Mouse (Mus musculus) adrenal gland, adult 8-10 months (tissue): ENCODE measurements at regions not wholly inside any gene's neighbourhood (a gene's known extent, or its start where the extent isn't known, plus 50 kb on each side); places are given as distances from the start of the nearest gene placed in this dataset.

ENCODE experiments used
- DNase-seq: peaks from one replicate; pipeline ENCODE4 v3.0.0; 2022

DNA sequence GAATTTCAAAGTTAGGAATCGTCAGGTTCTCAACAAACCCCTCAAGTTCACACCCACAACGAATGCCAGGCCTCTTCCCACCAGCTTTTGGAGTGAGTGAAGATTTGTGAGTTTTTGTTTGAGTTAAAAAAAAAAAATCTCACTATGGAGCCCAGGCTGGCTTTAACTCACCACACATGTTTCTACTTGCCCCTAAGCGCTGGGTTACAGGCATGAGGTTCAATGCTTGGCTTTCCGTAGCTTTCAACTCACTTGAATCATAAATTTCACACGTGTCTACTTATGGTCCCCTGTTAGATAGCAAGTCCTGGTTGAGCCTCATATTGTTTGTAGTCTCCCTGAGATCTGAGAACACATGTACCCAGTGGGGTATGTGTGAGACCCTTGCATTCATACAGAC, 122.8 kb upstream of the Efna5 start:
- no peak for DNase-seq

DNA sequence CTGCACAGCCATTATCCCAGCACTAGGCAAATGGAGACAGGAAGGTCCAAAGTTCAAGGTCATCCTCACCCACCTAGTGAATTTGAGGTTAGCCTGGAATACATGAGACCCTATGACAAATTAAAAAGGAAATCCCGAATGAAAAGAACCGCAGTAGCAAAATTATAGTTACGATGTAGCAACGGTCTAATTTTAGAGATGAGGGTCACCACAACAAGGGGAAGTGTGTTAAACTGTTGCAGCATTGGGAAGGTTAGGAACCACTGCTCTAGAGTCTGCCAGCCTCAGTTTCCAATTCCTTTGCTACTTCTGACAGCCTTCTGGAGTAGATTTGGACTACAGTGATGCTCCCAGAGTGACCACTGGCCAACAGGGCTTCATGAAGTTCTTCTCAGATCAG, 121.6 kb upstream of the Efna5 start:
- DNase-seq = no peak

DNA sequence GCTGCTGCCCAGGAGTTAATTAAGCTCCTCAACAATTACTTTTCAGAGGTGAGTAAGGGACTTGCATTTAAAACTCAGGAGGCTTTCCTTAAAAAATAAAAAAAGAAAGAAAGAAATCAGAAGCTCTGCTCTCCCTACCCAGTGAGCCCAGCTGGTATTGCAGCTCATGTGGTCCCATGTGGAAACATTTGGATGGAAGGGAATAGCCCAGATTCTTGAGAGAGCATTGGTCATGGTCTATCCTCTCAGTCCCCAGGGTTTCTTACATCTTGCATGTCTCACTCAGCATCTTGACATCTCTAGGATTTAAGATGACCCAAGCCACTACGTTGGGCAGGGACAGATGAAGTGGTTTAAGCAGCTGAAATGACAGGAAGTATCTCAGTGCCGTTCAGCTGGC, 120.8 kb upstream of the Efna5 start:
- no peak for DNase-seq

DNA sequence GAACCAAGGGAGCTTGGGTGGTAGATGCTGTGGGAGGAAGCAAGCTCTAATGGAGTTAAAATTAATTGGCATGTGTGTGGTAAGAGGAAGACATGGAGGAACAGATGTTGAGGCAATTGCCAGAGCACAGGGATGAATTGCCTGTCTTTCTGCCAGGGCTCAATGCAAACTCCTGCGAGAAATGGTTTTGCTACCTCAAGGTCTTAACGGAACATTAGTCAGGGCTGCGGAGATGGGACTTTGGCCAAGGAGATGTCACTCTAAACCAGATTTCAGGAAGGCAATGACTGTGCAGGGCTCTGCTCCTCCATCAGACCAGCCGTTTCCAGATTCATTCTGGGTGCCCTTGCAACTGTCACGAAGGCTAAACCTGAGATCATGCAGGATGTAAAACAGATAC, 116.6 kb upstream of the Efna5 start:
- peak; percentile 85 for DNase-seq

DNA sequence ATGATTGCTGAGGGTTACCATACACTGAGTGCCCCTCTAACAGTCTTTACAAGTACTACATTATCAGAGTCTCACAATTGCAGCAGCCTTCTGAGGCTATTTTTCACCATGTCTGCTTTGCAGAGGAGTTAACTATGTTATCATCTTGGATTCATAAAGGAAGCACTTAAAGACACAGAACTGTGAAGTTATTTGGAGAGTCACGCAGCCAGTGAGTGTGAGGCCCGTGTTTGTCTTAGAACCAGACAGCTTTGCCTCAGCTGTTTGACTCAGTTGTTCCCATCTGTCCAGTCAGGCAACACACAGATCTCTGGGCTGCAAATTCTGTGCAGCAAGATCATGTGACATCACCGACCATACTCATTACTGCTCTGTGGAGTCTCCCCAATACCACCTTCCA, 114.2 kb upstream of the Efna5 start:
- no peak for DNase-seq

DNA sequence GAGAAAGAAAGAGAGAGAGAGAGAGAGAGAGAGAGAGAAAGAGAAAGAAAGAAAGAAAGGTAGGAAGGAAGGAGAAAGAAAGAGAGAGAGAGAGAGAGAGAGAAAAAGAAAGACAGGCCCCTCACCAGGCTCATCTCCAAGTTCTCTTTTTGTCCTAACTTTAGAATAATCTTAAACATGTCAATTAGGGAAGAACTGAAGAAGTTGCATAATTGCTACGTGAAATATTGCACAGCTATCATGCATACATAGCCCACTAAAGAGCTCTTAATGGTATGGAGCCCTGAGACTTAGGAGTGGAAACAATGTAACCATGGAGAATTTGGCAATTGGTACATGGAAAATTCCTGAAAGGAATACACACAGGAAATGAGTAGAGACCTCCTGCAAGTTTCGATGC, 111.9 kb upstream of the Efna5 start:
- DNase-seq = no peak

DNA sequence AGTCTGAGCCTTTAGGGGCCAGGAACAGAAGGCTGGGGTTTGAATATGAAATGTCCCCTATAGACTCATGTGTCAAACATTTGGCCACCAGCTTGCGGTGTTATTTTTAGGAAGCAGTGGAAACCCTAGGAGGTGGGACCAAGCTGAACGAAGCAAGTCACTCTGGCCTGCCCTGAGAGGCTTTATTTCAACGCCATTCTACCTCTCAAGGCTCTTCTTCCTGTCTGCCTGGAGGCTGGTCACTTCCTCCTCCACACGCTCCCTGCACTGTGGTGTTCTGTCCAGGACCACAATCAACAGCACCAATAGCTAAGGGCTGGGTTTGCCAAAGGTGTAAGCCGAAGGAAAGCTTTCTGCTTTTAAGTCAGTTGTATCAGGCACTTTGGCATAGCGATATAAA, 105.2 kb upstream of the Efna5 start:
- no peak for DNase-seq

DNA sequence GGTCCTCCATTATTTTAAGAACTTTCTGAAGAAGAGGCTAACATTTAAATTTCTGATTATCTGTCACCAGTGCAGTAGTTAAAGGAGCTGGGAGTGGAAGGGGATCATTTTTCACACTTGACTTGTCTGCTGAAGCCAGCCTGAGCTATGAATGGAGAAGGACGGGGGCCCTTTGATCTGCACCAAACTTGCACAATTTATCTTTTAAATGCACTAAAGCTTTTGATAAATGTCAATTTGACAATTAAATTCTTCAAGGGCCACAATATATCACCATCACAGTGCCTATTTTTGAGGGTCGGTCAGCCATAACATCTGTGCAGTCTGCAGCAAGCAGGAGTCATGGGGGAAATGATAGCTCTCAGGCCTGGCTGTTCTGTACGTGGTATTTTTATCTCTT, 99.2 kb upstream of the Efna5 start:
- no peak for DNase-seq

DNA sequence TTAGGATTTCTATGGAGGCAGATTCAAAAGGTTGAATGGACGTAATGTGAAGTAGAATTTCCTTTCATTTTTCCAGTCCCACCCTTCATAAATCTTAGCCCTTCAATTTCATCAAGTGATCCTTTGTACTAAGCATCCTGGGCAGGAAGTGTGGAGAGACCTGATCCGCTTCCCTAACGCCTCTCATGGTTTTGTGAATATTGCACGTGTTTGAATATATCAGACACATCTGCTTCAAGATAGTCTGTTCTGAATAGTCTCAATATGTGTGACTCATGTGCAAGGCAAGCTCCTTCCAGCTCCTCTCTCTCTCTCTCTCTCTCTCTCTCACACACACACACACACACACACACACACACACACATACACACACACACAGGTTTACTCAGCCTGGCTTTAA, 96.4 kb upstream of the Efna5 start:
- DNase-seq = no peak

DNA sequence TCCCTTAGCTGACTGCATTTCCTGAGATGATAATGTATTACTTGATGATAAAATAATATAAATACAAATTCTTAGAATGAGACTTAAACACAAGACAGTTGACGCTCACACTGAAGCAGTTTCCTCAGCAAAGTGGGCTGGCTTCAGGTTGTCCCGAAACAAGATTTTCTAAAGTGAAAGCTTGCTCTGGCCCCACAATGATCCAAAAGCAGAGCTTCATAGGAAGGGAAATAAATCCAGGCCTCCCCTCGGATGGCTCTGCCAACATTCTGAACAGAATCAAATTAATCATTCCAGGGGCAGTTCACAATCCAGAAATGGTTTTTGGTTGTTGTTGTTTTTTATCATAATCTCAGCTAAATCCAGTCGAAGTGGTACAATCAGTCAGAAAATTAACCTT, 96.0 kb upstream of the Efna5 start:
- DNase-seq = no peak

DNA sequence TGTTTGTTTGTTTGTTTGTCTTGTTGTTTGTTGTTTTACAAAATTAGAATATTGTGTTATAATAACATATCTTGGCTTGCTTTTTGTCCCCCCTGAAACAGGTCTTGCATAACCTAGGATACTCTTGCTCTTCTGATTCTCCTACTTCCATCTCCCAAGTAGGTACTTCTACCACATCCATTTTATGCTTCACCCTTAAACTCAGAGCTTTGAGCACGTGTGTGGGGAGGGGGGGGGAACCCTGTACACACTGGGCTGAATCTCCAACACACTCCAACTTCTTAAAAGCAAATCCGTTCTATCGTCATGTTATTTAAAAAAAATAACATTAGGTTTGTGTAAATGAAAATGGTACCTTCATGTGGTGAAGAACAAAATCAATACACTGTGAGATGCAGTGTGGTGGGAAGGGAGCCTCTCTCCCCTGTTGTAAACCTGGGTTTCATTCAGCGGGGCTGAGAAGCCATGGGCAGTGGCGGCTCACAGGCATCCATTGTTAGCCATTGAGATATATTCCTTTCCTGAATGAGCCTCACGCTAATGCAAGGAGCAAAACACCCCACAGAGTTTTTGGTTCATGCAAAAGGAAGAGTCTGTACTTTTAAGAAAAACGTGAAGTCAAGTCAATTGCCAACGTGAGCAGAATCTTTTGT, 93.6 kb upstream of the Efna5 start:
- no peak for DNase-seq

DNA sequence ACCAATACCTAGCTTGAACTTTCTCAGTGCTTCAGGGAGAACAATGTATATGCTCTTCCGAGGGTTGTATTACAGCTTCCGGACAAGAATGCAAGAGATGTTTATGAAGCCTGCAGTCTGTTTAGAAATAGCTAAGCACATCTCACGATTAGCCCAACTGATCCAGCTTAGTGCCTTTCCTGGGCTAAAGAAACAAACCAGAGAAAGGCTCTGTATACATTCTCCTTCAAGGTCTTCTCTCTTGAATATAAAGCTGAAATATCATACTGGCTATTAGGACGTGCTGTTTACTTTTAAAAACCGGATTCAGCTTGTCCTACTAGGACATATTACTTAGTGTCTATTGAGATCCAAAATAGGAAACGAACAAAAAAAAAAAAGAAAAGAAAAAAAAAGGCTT, 87.9 kb upstream of the Efna5 start:
- DNase-seq = no peak

DNA sequence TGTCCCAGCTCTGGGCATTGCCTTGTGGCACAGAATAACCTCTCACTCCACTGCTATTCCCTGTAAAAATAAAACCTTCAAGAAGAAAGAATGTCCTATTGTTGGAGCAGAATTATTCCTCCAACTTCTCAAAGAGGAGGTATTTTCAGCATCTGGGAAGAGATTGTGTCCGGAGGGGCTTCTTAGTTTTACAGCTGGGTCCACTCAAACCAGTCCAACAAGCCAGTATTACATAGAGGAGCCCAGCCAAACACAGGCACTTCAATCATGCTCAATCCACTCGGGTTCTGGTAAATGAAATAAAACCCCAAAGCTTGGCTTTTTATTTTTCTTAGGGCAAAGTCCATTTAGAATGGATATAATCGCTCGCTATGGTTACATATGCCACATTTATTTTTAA, 82.7 kb upstream of the Efna5 start:
- no peak for DNase-seq

DNA sequence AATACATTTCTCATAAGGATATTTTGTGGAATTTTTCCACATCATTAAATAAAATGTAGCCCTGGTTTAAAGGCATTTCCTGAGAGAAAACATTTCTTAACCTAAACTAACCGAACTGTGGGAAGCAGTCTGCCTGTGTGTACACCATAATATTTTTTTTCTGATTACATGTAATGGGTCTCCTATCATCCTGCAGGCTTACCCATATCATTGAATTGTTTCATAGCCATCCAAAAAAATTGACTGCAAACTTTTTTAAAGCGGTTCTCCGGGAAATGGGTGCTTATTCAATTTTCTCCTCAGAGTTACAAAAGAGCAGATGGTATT, 81.1 kb upstream of the Efna5 start:
- DNase-seq = no peak

DNA sequence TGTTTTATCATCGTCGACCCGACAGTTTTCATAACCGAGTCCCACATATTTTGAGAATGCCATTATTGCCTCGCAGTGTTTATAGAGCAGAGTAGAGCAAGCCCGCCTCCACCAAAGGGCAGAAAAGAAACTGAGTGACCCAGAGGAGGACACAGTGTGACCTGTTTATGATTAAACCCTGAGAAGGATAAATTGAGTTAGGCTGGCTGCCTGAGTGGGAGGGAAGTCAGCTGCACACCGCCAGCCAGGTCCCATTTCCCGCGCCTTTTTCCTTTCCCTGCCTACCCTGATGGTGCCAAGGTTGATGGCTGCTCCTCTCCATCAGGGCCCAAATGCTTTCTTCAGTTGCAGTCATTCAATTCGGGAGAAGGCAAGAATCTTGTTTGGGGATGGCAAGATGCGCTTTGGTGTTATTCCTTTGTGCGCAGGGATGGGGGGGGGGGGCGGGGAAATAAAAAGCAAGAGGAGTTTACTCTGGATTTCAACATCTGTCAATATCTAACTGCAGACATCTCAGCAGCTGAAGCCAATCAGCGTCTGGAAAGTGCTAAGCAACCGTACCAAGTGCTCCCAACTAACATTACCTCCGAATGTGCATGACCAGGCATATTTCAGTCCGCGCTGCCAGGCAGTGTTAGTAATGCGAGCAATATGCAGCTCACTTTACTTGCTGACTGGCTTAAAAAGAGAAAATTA, 80.6 kb upstream of the Efna5 start:
- DNase-seq = no peak

DNA sequence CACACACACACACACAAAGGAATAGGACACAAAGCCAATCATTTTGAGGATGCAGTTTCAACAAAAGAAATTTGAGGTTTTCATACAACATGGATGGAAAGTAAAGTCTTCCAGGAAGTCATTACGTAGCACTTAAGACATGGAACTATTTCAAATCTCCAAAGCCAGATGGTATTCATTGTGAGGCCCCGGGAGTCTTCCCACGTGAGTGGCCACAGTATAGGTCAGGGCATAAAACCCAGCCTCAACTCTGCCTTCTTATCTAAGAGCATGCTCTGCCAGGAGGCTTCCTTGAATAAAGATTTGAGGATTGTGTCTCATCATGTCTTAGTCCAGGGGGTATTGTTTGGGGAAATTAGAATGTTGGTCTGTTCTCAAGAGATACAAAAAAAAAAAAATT, 78.0 kb upstream of the Efna5 start:
- no peak for DNase-seq

DNA sequence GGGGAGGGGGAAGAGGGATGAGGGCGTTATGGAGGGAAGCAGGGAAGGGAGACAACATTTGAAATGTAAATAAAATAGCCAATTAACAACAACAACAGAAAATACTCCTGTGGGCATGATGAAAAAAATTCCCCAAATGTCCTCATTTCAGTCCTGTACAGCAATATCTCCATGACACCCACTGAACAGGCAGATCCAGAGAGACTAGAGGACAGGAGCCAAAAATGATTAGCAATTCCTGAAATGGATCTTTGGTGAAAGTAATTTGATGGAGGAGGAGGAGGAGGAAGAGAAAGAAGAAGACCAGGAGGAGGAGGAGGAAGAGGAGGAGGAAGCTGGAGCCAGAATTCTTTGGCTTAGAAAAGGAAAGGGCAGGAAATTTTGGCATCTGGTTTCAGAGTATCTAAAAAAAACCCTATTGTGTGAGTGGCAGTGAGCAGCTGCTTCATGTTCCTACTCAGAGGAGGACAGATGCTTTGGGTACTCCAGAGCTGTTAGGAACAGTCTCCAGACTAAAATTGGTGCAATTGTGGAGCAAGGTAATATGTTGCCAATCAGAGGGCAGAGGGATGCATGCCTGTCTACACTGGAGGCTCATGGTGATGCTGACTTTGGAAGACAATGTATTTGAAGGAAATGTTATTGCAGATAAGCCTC, 66.5 kb upstream of the Efna5 start:
- DNase-seq = no peak

DNA sequence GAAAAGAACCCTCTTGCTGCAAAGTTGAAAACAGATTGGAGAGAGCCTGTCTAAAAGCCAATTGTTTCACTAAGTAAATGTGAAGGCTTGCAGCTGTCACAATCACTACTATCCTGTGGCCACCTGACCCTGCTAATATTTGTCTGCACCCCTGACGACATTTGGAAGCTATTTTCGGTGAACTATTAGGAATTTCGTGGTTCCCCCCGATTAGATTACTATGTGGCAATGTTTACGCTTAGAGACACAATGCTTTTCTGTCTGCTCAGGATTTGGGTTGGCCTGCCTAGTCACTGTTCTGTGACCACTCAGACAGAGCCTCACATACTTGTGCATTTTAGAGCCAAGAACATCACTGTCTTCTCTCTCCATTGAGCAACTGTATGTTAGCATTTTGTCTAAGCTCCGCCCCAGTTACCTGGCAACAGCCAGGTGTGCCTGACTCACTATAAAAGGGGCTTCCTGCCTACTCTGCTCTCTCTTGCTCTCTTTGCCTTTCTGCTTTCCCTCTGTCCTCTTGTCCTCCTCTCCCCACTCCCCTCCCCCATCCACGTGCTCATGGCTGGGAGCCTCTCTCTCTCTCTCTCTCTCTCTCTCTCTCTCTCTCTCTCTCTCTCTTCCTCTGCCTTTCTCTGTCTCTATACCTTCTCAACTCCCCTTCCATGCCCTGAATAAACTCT, 59.6 kb upstream of the Efna5 start:
- DNase-seq = no peak

DNA sequence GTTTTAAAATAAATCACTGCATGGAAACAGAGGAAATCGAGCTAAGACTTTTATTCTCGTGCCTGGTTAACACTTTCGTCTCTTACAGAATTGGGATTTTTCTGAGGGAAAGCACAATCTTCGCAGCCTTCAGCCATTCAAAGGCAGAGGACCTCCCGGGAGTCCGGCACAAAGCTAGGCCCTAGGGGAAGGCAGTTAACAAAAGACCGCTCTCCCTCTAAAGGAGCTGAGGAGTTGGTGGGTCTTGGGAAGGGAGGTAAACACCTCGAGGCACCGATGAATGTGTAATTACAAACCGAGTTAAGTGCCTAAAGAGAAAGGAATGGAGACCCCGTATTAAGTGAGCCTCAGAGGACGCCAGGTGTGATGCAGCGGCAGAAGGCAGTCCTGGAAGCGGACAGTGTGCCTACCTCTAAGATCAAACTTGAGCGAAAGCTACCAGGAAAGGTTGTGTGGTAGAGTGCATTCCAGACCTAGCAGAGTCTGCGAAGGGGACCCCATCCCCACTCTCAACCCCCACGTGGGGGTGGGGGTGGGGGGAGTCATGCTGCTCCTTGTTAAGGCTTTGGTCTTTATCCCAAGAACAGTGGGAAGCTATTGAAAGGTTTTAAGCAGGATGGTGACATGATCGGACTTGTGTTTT, 58.9 kb upstream of the Efna5 start:
- no peak for DNase-seq

DNA sequence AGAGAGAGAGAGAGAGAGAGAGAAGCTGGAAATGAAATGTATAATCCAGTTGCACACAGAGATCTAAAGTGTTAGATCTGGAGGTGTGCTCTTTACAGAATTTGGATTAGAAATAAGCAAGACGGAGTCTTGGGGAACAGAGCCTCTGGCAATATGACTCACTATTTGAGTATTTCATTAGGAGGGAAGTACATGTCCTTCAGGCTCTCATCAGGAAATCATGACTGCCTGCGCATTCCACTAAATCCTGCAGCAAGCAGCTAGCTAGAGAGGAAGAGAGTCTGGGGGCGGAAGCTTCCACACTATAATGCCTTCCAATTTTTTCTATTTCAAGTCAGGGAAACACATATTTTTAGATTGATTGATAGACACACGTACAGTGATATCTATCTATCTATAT, 58.1 kb upstream of the Efna5 start:
- DNase-seq = no peak
